Mouse (Mus musculus) liver, embryonic 16.5 days (tissue): ENCODE measurements around the gene Serpinb11. TPM values are rescaled to one million over a fixed set of nuclear protein-coding genes. Genes with fewer than 3 reads are reported as not detected.

ENCODE experiments used
- ATAC-seq: fragments of 200-750 bp; cut with Nextera tagmentation; 2 replicates; pipeline ENCODE4 v1.8.0; 2017; ENCODE audit warnings: low read depth, mild to moderate bottlenecking, moderate number of reproducible peaks, moderate library complexity
- H3K27ac ChIP-seq: fragments of 300-500 bp; sonication (generic); 2 replicates; pipeline ENCODE4 v1.5.1; 2014; ENCODE audit warnings: mild to moderate bottlenecking, low read length
- H3K27me3 ChIP-seq: fragments of 300-500 bp; sonication (generic); 2 replicates; pipeline ENCODE4 v1.6.1; 2014; ENCODE audit warnings: low read depth, low read length, mixed read lengths; ENCODE audit not compliant: control insufficient read depth, insufficient read depth
- H3K36me3 ChIP-seq: fragments of 300-500 bp; sonication (generic); 2 replicates; pipeline ENCODE4 v1.6.1; 2014; ENCODE audit warnings: mild to moderate bottlenecking; ENCODE audit not compliant: control insufficient read depth, insufficient read depth
- H3K4me1 ChIP-seq: fragments of 300-500 bp; sonication (generic); 2 replicates; pipeline ENCODE4 v1.6.1; 2014; ENCODE audit warnings: low read depth, low read length, mixed read lengths; ENCODE audit not compliant: control insufficient read depth
- H3K4me2 ChIP-seq: fragments of 300-500 bp; sonication (generic); 2 replicates; pipeline ENCODE4 v1.6.1; 2014; ENCODE audit warnings: low read depth, low read length, mixed read lengths
- H3K4me3 ChIP-seq: fragments of 300-500 bp; sonication (generic); 2 replicates; pipeline ENCODE4 v1.5.1; 2014; ENCODE audit warnings: low read depth, mild to moderate bottlenecking, low read length
- H3K9ac ChIP-seq: fragments of 300-500 bp; sonication (generic); 2 replicates; pipeline ENCODE4 v1.6.1; 2014; ENCODE audit warnings: low read depth, low read length
- H3K9me3 ChIP-seq: fragments of 300-500 bp; sonication (generic); replicated peaks from 2 replicates; pipeline ENCODE4 v1.6.1; 2016; ENCODE audit warnings: low read length; ENCODE audit not compliant: control insufficient read depth
- WGBS: fragments of 180-500 bp; shearing (Covaris S2); extraction: QIAGEN DNeasy Blood & Tissue Kit; methylation state at CpG from one replicate; pipeline ENCODE4 v1.1.7; 2014; ENCODE audit not compliant: insufficient replicate concordance; 5-methylcytosine and 5-hydroxymethylcytosine counted together
- polyA plus RNA-seq: library from polyadenylated mRNA; unstranded; fragments of >200 nt; fragmentation: Nextera tagmentation; extraction: Ambion mirVana; gene quantifications from 2 replicates; pipeline ENCODE4 v1.2.1, GENCODE M21; 2015

Serpinb11 gene
- not detected in 2 replicates for polyA plus RNA-seq

- Histone ChIP-seq H3K36me3 (no peaks in the 10 kb centered on the region), H3K4me1 (no peaks in the 10 kb centered on the region), H3K9me3 (no peaks in the 10 kb centered on the region), H3K27me3 (no peaks in the 10 kb centered on the region), H3K4me3 (no peak within 1 kb of the TSS), H3K4me2 (no peak within 1 kb of the TSS), H3K9ac (no peak within 1 kb of the TSS), H3K27ac (no peak within 1 kb of the TSS)
- ATAC-seq, result no peak
- 53% methylated on average over 1 of the region's 1 CpGs for WGBS
These were observed at the start of gene Serpinb11 for GRCm38 (mm10) chr1:107360898-107361297. Gene Serpinb11, plus strand, starts transcription at chr1:107361198.

- no peak overlapping the region for H3K9ac ChIP-seq
- no peaks in the 10 kb centered on the region for H3K4me1 ChIP-seq
- H3K36me3 ChIP-seq, result no peaks in the 10 kb centered on the region
- H3K27me3 ChIP-seq, result no peaks in the 10 kb centered on the region
- H3K4me2 ChIP-seq, result no peak overlapping the region
- no peak overlapping the region for H3K4me3 ChIP-seq
- no peaks in the 10 kb centered on the region for H3K9me3 ChIP-seq
- no peak overlapping the region for H3K27ac ChIP-seq
- ATAC-seq, result no peak
These were observed 15.0 kb upstream of the Serpinb11 start for GRCm38 (mm10) chr1:107345979-107346378.

- H3K4me3 ChIP-seq, result no peak overlapping the region
- no peaks in the 10 kb centered on the region for H3K4me1 ChIP-seq
- H3K27me3 ChIP-seq, result no peaks in the 10 kb centered on the region
- ATAC-seq, result no peak
- H3K36me3 ChIP-seq, result no peaks in the 10 kb centered on the region
- H3K9ac ChIP-seq, result no peak overlapping the region
- H3K4me2 ChIP-seq, result no peak overlapping the region
- no peak overlapping the region for H3K27ac ChIP-seq
- WGBS, result 59% methylated on average over 2 of the region's 2 CpGs
- H3K9me3 ChIP-seq, result no peaks in the 10 kb centered on the region
These were observed 14.2 kb upstream of the Serpinb11 start for GRCm38 (mm10) chr1:107346788-107347187.

- ATAC-seq, result no peak
- H3K4me2 ChIP-seq, result no peak overlapping the region
- no peaks in the 10 kb centered on the region for H3K36me3 ChIP-seq
- H3K9me3 ChIP-seq, result no peaks in the 10 kb centered on the region
- 25% methylated on average over 3 of the region's 3 CpGs for WGBS
- H3K4me3 ChIP-seq, result no peak overlapping the region
- no peak overlapping the region for H3K27ac ChIP-seq
- no peaks in the 10 kb centered on the region for H3K27me3 ChIP-seq
- no peaks in the 10 kb centered on the region for H3K4me1 ChIP-seq
- no peak overlapping the region for H3K9ac ChIP-seq
These were observed 10.6 kb upstream of the Serpinb11 start for GRCm38 (mm10) chr1:107350392-107350791.

- Histone ChIP-seq H3K4me1 (no peaks in the 10 kb centered on the region), H3K9me3 (no peaks in the 10 kb centered on the region), H3K4me3 (no peak overlapping the region), H3K9ac (no peak overlapping the region), H3K27me3 (no peaks in the 10 kb centered on the region), H3K4me2 (no peak overlapping the region), H3K36me3 (no peaks in the 10 kb centered on the region), H3K27ac (no peak overlapping the region)
- ATAC-seq, result no peak
- 24% methylated on average over 2 of the region's 2 CpGs for WGBS
These were observed 9.9 kb upstream of the Serpinb11 start for GRCm38 (mm10) chr1:107351115-107351514.

GRCm38 (mm10) chr1:107353046-107353445, 8.0 kb upstream of the Serpinb11 start:
- H3K27ac ChIP-seq, result no peak overlapping the region
- H3K4me1 ChIP-seq, result no peaks in the 10 kb centered on the region
- no peak overlapping the region for H3K4me2 ChIP-seq
- 23% methylated on average over 3 of the region's 3 CpGs for WGBS
- H3K36me3 ChIP-seq, result no peaks in the 10 kb centered on the region
- no peaks in the 10 kb centered on the region for H3K9me3 ChIP-seq
- no peak for ATAC-seq
- H3K27me3 ChIP-seq, result no peaks in the 10 kb centered on the region
- no peak overlapping the region for H3K9ac ChIP-seq
- no peak overlapping the region for H3K4me3 ChIP-seq

GRCm38 (mm10) chr1:107365973-107366372, 5.0 kb downstream of the Serpinb11 start:
- H3K27me3 ChIP-seq, result no peaks in the 10 kb centered on the region
- no peak overlapping the region for H3K4me3 ChIP-seq
- no peaks in the 10 kb centered on the region for H3K36me3 ChIP-seq
- no peak overlapping the region for H3K27ac ChIP-seq
- no peak overlapping the region for H3K9ac ChIP-seq
- WGBS, result 55% methylated on average over 7 of the region's 7 CpGs
- H3K4me1 ChIP-seq, result no peaks in the 10 kb centered on the region
- no peak overlapping the region for H3K4me2 ChIP-seq
- H3K9me3 ChIP-seq, result no peaks in the 10 kb centered on the region
- ATAC-seq, result no peak

GRCm38 (mm10) chr1:107368944-107369343, 7.9 kb downstream of the Serpinb11 start:
- Histone ChIP-seq H3K27me3 (no peaks in the 10 kb centered on the region), H3K4me2 (no peak overlapping the region), H3K36me3 (no peaks in the 10 kb centered on the region), H3K4me1 (no peaks in the 10 kb centered on the region), H3K9me3 (no peaks in the 10 kb centered on the region), H3K27ac (no peak overlapping the region), H3K9ac (no peak overlapping the region), H3K4me3 (no peak overlapping the region)
- WGBS, result 57% methylated on average over 2 of the region's 2 CpGs
- ATAC-seq, result no peak

GRCm38 (mm10) chr1:107376952-107377351, 16.0 kb downstream of the Serpinb11 start:
- Histone ChIP-seq H3K4me3 (no peak overlapping the region), H3K4me1 (no peaks in the 10 kb centered on the region), H3K27ac (no peak overlapping the region), H3K36me3 (no peaks in the 10 kb centered on the region), H3K9ac (no peak overlapping the region), H3K4me2 (no peak overlapping the region), H3K9me3 (no peaks in the 10 kb centered on the region), H3K27me3 (no peaks in the 10 kb centered on the region)
- 8% methylated on average over 4 of the region's 4 CpGs for WGBS
- ATAC-seq, result no peak

- no peaks in the 10 kb centered on the region for H3K4me1 ChIP-seq
- no peaks in the 10 kb centered on the region for H3K27me3 ChIP-seq
- no peak overlapping the region for H3K27ac ChIP-seq
- H3K9ac ChIP-seq, result no peak overlapping the region
- no peak for ATAC-seq
- no peak overlapping the region for H3K4me2 ChIP-seq
- H3K36me3 ChIP-seq, result no peaks in the 10 kb centered on the region
- no peak overlapping the region for H3K4me3 ChIP-seq
- no peaks in the 10 kb centered on the region for H3K9me3 ChIP-seq
These were observed 17.4 kb downstream of the Serpinb11 start for GRCm38 (mm10) chr1:107378368-107378767.
